Mouse (Mus musculus) CH12.LX (cell line): ENCODE data around the gene Tnfrsf11a. TPM values are rescaled to one million over a fixed set of nuclear protein-coding genes. Genes with fewer than 3 reads are reported as not detected.
A peak's percentile ranks its signal among the peaks of the same experiment; 100 is the strongest.

Experiments used
- DNase-seq: peaks from one replicate; pipeline ENCODE4 v3.0.0-alpha.2; 2013; ENCODE audit errors: extremely low read depth
- H3K27ac ChIP-seq: 2 replicates; pipeline ENCODE4 v1.5.1; 2012; ENCODE audit warnings: low read depth, mild to moderate bottlenecking, control low read depth, moderate library complexity; ENCODE audit not compliant: insufficient read depth
- H3K27me3 ChIP-seq: replicated peaks from 2 replicates; pipeline ENCODE3; 2012; ENCODE audit warnings: inconsistent platforms
- H3K36me3 ChIP-seq, 2 experiments: replicated peaks in 1 of 2; 2 replicates each; pipeline versions ENCODE3 to v1.6.1; 2012; ENCODE audit warnings: inconsistent platforms in 1 of 2, low read length in 1 of 2, mild to moderate bottlenecking in 1 of 2, mixed read lengths in 1 of 2, moderate library complexity in 1 of 2; ENCODE audit not compliant: control insufficient read depth in 1 of 2, insufficient read depth in 1 of 2
- H3K4me1 ChIP-seq, 2 experiments: 2 replicates each; pipeline ENCODE4 v1.6.1; 2012; ENCODE audit warnings: inconsistent platforms in 1 of 2, moderate library complexity in 1 of 2; ENCODE audit not compliant: insufficient read depth in 2 of 2, control insufficient read depth in 1 of 2
- H3K4me2 ChIP-seq: 2 replicates; pipeline ENCODE4 v1.6.1; 2012; ENCODE audit warnings: low read depth, mild to moderate bottlenecking, control low read depth; ENCODE audit not compliant: poor library complexity, insufficient read depth, severe bottlenecking
- H3K4me3 ChIP-seq, 3 experiments: fragments of 150-350 bp in 1 of 3; sonication (generic) in 1 of 3; replicated peaks in 1 of 3; 2 replicates each; pipeline versions ENCODE3 to v1.5.1; 2011 to 2012; ENCODE audit warnings: low read depth in 2 of 3, low read length in 2 of 3, mild to moderate bottlenecking in 2 of 3, moderate library complexity in 2 of 3, control low read depth in 1 of 3, improper control_type of control experiment in 1 of 3, inconsistent platforms in 1 of 3, mixed read lengths in 1 of 3; ENCODE audit not compliant: poor library complexity in 1 of 3
- H3K79me2 ChIP-seq: replicated peaks from 2 replicates; pipeline ENCODE4 v1.6.1; 2012; ENCODE audit warnings: mild to moderate bottlenecking, moderate library complexity; ENCODE audit not compliant: control insufficient read depth, poor library complexity, insufficient read depth, severe bottlenecking; ENCODE audit errors: extremely low read depth
- H3K9ac ChIP-seq: 2 replicates; pipeline ENCODE4 v1.6.1; 2012; ENCODE audit warnings: low read depth, mild to moderate bottlenecking, control low read depth, moderate library complexity; ENCODE audit not compliant: insufficient read depth
- H3K9me3 ChIP-seq: replicated peaks from 2 replicates; pipeline ENCODE3; 2012; ENCODE audit warnings: low read length, inconsistent platforms, mixed read lengths
- BHLHE40 ChIP-seq: IDR thresholded peaks from 2 replicates; pipeline ENCODE4 v1.6.1; 2011; ENCODE audit warnings: mild to moderate bottlenecking, low read depth, low read length, improper control_type of control experiment
- CTCF ChIP-seq, 2 experiments: IDR thresholded peaks in 1 of 2; conservative IDR thresholded peaks in 1 of 2; 2 replicates each; pipeline ENCODE4 v1.5.1; 2011 to 2012; ENCODE audit warnings: low read depth in 2 of 2, low read length in 2 of 2, improper control_type of control experiment in 1 of 2, inconsistent platforms in 1 of 2, mild to moderate bottlenecking in 1 of 2, moderate library complexity in 1 of 2
- E2F4 ChIP-seq: IDR thresholded peaks from 2 replicates; pipeline ENCODE4 v1.6.1; 2011; ENCODE audit warnings: low read depth, low read length, improper control_type of control experiment; ENCODE audit not compliant: insufficient replicate concordance
- ELF1 ChIP-seq: IDR thresholded peaks from 2 replicates; pipeline ENCODE4 v1.6.1; 2014; ENCODE audit warnings: low read depth, mild to moderate bottlenecking, inconsistent platforms, low read length, improper control_type of control experiment
- EP300 ChIP-seq: IDR thresholded peaks from 2 replicates; pipeline ENCODE4 v1.6.1; 2011; ENCODE audit warnings: low read length, improper control_type of control experiment
- JUN ChIP-seq: IDR thresholded peaks from 2 replicates; pipeline ENCODE4 v1.6.1; 2011; ENCODE audit warnings: low read depth, mild to moderate bottlenecking, low read length, improper control_type of control experiment, moderate library complexity; ENCODE audit not compliant: insufficient read depth
- JUND ChIP-seq: conservative IDR thresholded peaks from 2 replicates; pipeline ENCODE4 v1.6.1; 2011; ENCODE audit warnings: low read depth, low read length, improper control_type of control experiment
- MAFK ChIP-seq: IDR thresholded peaks from 2 replicates; pipeline ENCODE4 v1.6.1; 2011; ENCODE audit warnings: low read length, improper control_type of control experiment; ENCODE audit not compliant: insufficient replicate concordance
- MAX ChIP-seq: IDR thresholded peaks from 2 replicates; pipeline ENCODE4 v1.6.1; 2011; ENCODE audit warnings: low read length, improper control_type of control experiment
- MAZ ChIP-seq: IDR thresholded peaks from 2 replicates; pipeline ENCODE4 v1.6.1; 2012; ENCODE audit warnings: low read depth, mild to moderate bottlenecking, inconsistent platforms, low read length, improper control_type of control experiment, moderate library complexity
- MEF2A ChIP-seq: IDR thresholded peaks from 2 replicates; pipeline ENCODE4 v1.6.1; 2014; ENCODE audit warnings: low read depth, mild to moderate bottlenecking, inconsistent platforms, low read length, improper control_type of control experiment, borderline replicate concordance
- MXI1 ChIP-seq: IDR thresholded peaks from 2 replicates; pipeline ENCODE4 v1.6.1; 2011; ENCODE audit warnings: mild to moderate bottlenecking, low read depth, low read length, improper control_type of control experiment
- NELFE ChIP-seq: IDR thresholded peaks from 2 replicates; pipeline ENCODE4 v1.6.1; 2011; ENCODE audit warnings: low read depth, low read length, improper control_type of control experiment
- RAD21 ChIP-seq: IDR thresholded peaks from 2 replicates; pipeline ENCODE4 v1.6.1; 2011; ENCODE audit warnings: low read depth, mild to moderate bottlenecking, low read length, improper control_type of control experiment, moderate library complexity
- SIN3A ChIP-seq: IDR thresholded peaks from 2 replicates; pipeline ENCODE4 v1.6.1; 2012; ENCODE audit warnings: low read length, improper control_type of control experiment, inconsistent platforms
- SMC3 ChIP-seq: IDR thresholded peaks from 2 replicates; pipeline ENCODE4 v1.6.1; 2011; ENCODE audit warnings: low read depth, low read length, improper control_type of control experiment
- TBP ChIP-seq: conservative IDR thresholded peaks from 2 replicates; pipeline ENCODE4 v1.6.1; 2011; ENCODE audit warnings: low read depth, low read length, improper control_type of control experiment
- TCF12 ChIP-seq: IDR thresholded peaks from 2 replicates; pipeline ENCODE4 v1.6.1; 2014; ENCODE audit warnings: low read depth, mild to moderate bottlenecking, inconsistent platforms, low read length, improper control_type of control experiment
- USF2 ChIP-seq: conservative IDR thresholded peaks from 2 replicates; pipeline ENCODE4 v1.6.1; 2011; ENCODE audit warnings: low read depth, low read length, improper control_type of control experiment
- ZKSCAN1 ChIP-seq: IDR thresholded peaks from 2 replicates; pipeline ENCODE4 v1.6.1; 2012; ENCODE audit warnings: low read depth, inconsistent platforms, low read length, improper control_type of control experiment, borderline replicate concordance
- ZMIZ1 ChIP-seq: IDR thresholded peaks from 2 replicates; pipeline ENCODE4 v1.6.1; 2012; ENCODE audit warnings: low read depth, mild to moderate bottlenecking, inconsistent platforms, low read length, improper control_type of control experiment
- ZNF384 ChIP-seq: IDR thresholded peaks from 2 replicates; pipeline ENCODE4 v1.6.1; 2012; ENCODE audit warnings: low read depth, low read length, improper control_type of control experiment, inconsistent platforms
- dilution Hi-C: fragments of 300-500 bp; cut with MboI; formaldehyde crosslinking; loops from 2 replicates; pipeline ENCODE4 v1.14.3; 2020; ENCODE audit warnings: low sequenced_read_pairs; ENCODE audit not compliant: extremely low pct_unique_long_range_greater_than_20kb, extremely low pct_ligation_motif_present
- in situ Hi-C: fragments of 300-500 bp; cut with MboI; formaldehyde crosslinking; loops from 3 replicates; pipeline ENCODE4 v1.14.3; 2019; ENCODE audit warnings: low sequenced_read_pairs, low pct_ligation_motif_present, low pct_unique_long_range_greater_than_20kb, mixed read lengths
- polyA plus RNA-seq: library from polyadenylated mRNA; unstranded; fragments of >175 nt; gene quantifications from 2 replicates; pipeline ENCODE4 v1.2.1, GENCODE M21; 2012; ENCODE audit warnings: low read depth; ENCODE audit not compliant: insufficient read length
- total RNA-seq, 2 experiments: library from RNA; depleted of rRNA; stranded (reverse); fragments of 300-350 nt in 1 of 2; fragments of >200 nt in 1 of 2; gene quantifications; 2 replicates each; pipeline ENCODE4 v1.2.3; 2012 to 2014

Tnfrsf11a gene
- total and polyA plus RNA-seq, 3 experiments: 0.20 to 2.5 (median 0.28) TPM

- Histone ChIP-seq H3K9me3 (peaks cover 12% of the 10 kb centered on the region), H3K79me2 (no peaks in the 10 kb centered on the region), H3K36me3 (peaks cover 2% of the 10 kb centered on the region in 2 experiments), H3K4me1 (peaks cover 5 to 25% of the 10 kb centered on the region in 2 experiments), H3K9ac (no peak overlapping the region), H3K27me3 (no peaks in the 10 kb centered on the region), H3K4me3 (no peak overlapping the region), H3K27ac (no peak overlapping the region), H3K4me2 (no peak overlapping the region)
- TF ChIP-seq JUN (no peak), ZMIZ1 (no peak), USF2 (no peak), ELF1 (no peak), TCF12 (no peak), MXI1 (no peak), TBP (no peak), SMC3 (no peak), RAD21 (no peak), MAX (no peak), CTCF (conservative IDR thresholded peaks at IDR 0.05 in 1 of 2, IDR thresholded peaks at IDR 0.05 in 1 of 2; ENCODE audit: low read depth in 2 of 2, low read length in 2 of 2) (no peak), NELFE (no peak), SIN3A (no peak), ZKSCAN1 (no peak), E2F4 (no peak), MAFK (no peak), EP300 (no peak), MEF2A (no peak), JUND (no peak), MAZ (no peak)
- DNase-seq: no peak
- dilution Hi-C loops: no loop called here
- in situ Hi-C loops: no loop called here
These were observed 20.9 kb upstream of the Tnfrsf11a start for GRCm38 (mm10) chr1:105759422-105760165.

GRCm38 (mm10) chr1:105765586-105765985, 14.9 kb upstream of the Tnfrsf11a start:
- Histone ChIP-seq H3K79me2 (no peaks in the 10 kb centered on the region), H3K27me3 (no peaks in the 10 kb centered on the region), H3K4me3 (peak overlapping the region in 1 of 3 experiments; percentile 7), H3K27ac (peak overlapping the region; percentile 85), H3K9ac (peak overlapping the region; percentile 20; the same call in 1 of the 2 replicates), H3K4me2 (peak overlapping the region; percentile 59), H3K36me3 (no peaks in the 10 kb centered on the region), H3K9me3 (peaks cover 12% of the 10 kb centered on the region), H3K4me1 (peaks cover 0 to 3% of the 10 kb centered on the region in 2 experiments; a peak in 1 of 4 replicates)
- in situ Hi-C loops: no loop called here
- TF ChIP-seq BHLHE40 (peak; percentile 43), TCF12 (0 out of 2 replicates have a peak, but pooled peaks have one; percentile 26), JUN (peak; percentile 35; the same call in 1 of the 2 replicates), ZNF384 (no peak)
- DNase-seq: peak; percentile 50
- dilution Hi-C loops: no loop called here
